Mouse (Mus musculus): Measurements from ENCODE around the gene Hpd. TPM values are rescaled to one million over a fixed set of nuclear protein-coding genes. Genes with fewer than 3 reads are reported as not detected.

Gene Hpd
- polyA plus RNA-seq, 1 experiment from 2014 or later = not detected

GRCm38 (mm10) chr5:123129170-123129757 lies 53.3 kb downstream of the Hpd start:
- H3K9ac ChIP-seq = 0 out of 2 replicates have a peak overlapping the region, but pooled peaks have one; percentile 22
- H3K4me1 ChIP-seq (replicated peaks) = peaks cover 35% of the 10 kb centered on the region
- no peaks in the 10 kb centered on the region for H3K27me3 ChIP-seq
- no peak overlapping the region for H3K27ac ChIP-seq (replicated peaks)
- 86% methylated on average over 10 of the region's 10 CpGs for WGBS
- H3K36me3 ChIP-seq = peaks cover 62% of the 10 kb centered on the region
- ATAC-seq (ENCODE audit: low read depth) = no peak
- H3K9me3 ChIP-seq = no peaks in the 10 kb centered on the region
- H3K4me2 ChIP-seq = no peak overlapping the region
- H3K4me3 ChIP-seq = no peak overlapping the region

GRCm38 (mm10) chr5:123128426-123129169 lies 53.9 kb downstream of the Hpd start:
- no peaks in the 10 kb centered on the region for H3K9me3 ChIP-seq
- no peaks in the 10 kb centered on the region for H3K27me3 ChIP-seq
- H3K4me2 ChIP-seq = no peak overlapping the region
- no peak overlapping the region for H3K4me3 ChIP-seq
- 0 out of 2 replicates have a peak overlapping the region, but pooled peaks have one; percentile 22 for H3K9ac ChIP-seq
- H3K4me1 ChIP-seq (replicated peaks) = peaks cover 28% of the 10 kb centered on the region
- H3K36me3 ChIP-seq = peaks cover 61% of the 10 kb centered on the region
- H3K27ac ChIP-seq (replicated peaks) = no peak overlapping the region
- WGBS = 67% methylated on average over 10 of the region's 10 CpGs
- no peak for ATAC-seq (ENCODE audit: low read depth)

GRCm38 (mm10) chr5:123127031-123127430 lies 55.5 kb downstream of the Hpd start:
- H3K9me3 ChIP-seq = no peaks in the 10 kb centered on the region
- 76% methylated on average over 6 of the region's 6 CpGs for WGBS
- H3K4me1 ChIP-seq (replicated peaks) = peaks cover 13% of the 10 kb centered on the region
- ATAC-seq (ENCODE audit: low read depth) = no peak
- H3K9ac ChIP-seq = no peak overlapping the region
- H3K27me3 ChIP-seq = no peaks in the 10 kb centered on the region
- H3K27ac ChIP-seq (replicated peaks) = no peak overlapping the region
- no peak overlapping the region for H3K4me3 ChIP-seq
- H3K4me2 ChIP-seq = no peak overlapping the region
- peaks cover 75% of the 10 kb centered on the region for H3K36me3 ChIP-seq

GRCm38 (mm10) chr5:123125638-123126406 lies 56.7 kb downstream of the Hpd start:
- no peaks in the 10 kb centered on the region for H3K27me3 ChIP-seq
- peaks cover 7% of the 10 kb centered on the region; the same call in 1 of the 2 replicates for H3K4me1 ChIP-seq (replicated peaks)
- H3K9me3 ChIP-seq = no peaks in the 10 kb centered on the region
- H3K27ac ChIP-seq (replicated peaks) = no peak overlapping the region
- WGBS = 88% methylated on average over 18 of the region's 18 CpGs
- no peak overlapping the region for H3K4me2 ChIP-seq
- H3K36me3 ChIP-seq = peaks cover 73% of the 10 kb centered on the region
- no peak overlapping the region for H3K9ac ChIP-seq
- no peak for ATAC-seq (ENCODE audit: low read depth)
- no peak overlapping the region for H3K4me3 ChIP-seq

GRCm38 (mm10) chr5:123125105-123125504 lies 57.4 kb downstream of the Hpd start:
- Histone ChIP-seq H3K9ac (no peak overlapping the region), H3K27me3 (no peaks in the 10 kb centered on the region), H3K4me3 (no peak overlapping the region), H3K4me2 (no peak overlapping the region), H3K9me3 (no peaks in the 10 kb centered on the region), H3K4me1 (replicated peaks) (peaks cover 10% of the 10 kb centered on the region; the same call in 1 of the 2 replicates), H3K36me3 (peaks cover 65% of the 10 kb centered on the region), H3K27ac (replicated peaks) (no peak overlapping the region)
- no peak for ATAC-seq (ENCODE audit: low read depth)
- 87% methylated on average over 6 of the region's 6 CpGs for WGBS

- Histone ChIP-seq H3K4me2 (no peak overlapping the region), H3K4me3 (no peak overlapping the region), H3K4me1 (replicated peaks) (peaks cover 6% of the 10 kb centered on the region; the same call in 1 of the 2 replicates), H3K27me3 (no peaks in the 10 kb centered on the region), H3K9ac (no peak overlapping the region), H3K9me3 (no peaks in the 10 kb centered on the region), H3K36me3 (peaks cover 40% of the 10 kb centered on the region), H3K27ac (replicated peaks) (no peak overlapping the region)
- 93% methylated on average over 4 of the region's 4 CpGs for WGBS
- ATAC-seq (ENCODE audit: low read depth) = no peak
Measured at GRCm38 (mm10) chr5:123122181-123122580, 60.3 kb downstream of the Hpd start.

Other genes starting within 250 kb of the Hpd start
- 91.7 and 95.0 TPM in 2 replicates for gene Kdm2b, start 192.9 kb downstream of the Hpd start, polyA plus RNA-seq (2015; fragmentation: Nextera tagmentation; extraction: Ambion mirVana)
- gene Orai1, start 167.7 kb downstream of the Hpd start, polyA plus RNA-seq (2015; fragmentation: Nextera tagmentation; extraction: Ambion mirVana) = 12.9 and 13.1 TPM in 2 replicates
- gene Morn3, start 135.7 kb downstream of the Hpd start, polyA plus RNA-seq (2015; fragmentation: Nextera tagmentation; extraction: Ambion mirVana) = 0.67 and 1.0 TPM in 2 replicates
- gene Tmem120b, start 114.3 kb downstream of the Hpd start, polyA plus RNA-seq (2015; fragmentation: Nextera tagmentation; extraction: Ambion mirVana) = 18.2 and 20.5 TPM in 2 replicates
- 4.2 and 4.4 TPM in 2 replicates for gene Rhof, start 50.0 kb downstream of the Hpd start, polyA plus RNA-seq (2015; fragmentation: Nextera tagmentation; extraction: Ambion mirVana)
- gene Setd1b, start 40.5 kb downstream of the Hpd start, polyA plus RNA-seq (2015; fragmentation: Nextera tagmentation; extraction: Ambion mirVana) = 11.5 and 13.1 TPM in 2 replicates
- gene Psmd9, start 13.3 kb downstream of the Hpd start, polyA plus RNA-seq (2015; fragmentation: Nextera tagmentation; extraction: Ambion mirVana) = 66.9 and 67.9 TPM in 2 replicates
- gene Wdr66, start 69.4 kb upstream of the Hpd start, polyA plus RNA-seq (2015; fragmentation: Nextera tagmentation; extraction: Ambion mirVana) = 1.8 and 2.4 TPM in 2 replicates
- 47.4 and 52.6 TPM in 2 replicates for gene Bcl7a, start 161.1 kb upstream of the Hpd start, polyA plus RNA-seq (2015; fragmentation: Nextera tagmentation; extraction: Ambion mirVana)
- 23.5 and 28.4 TPM in 2 replicates for gene Mlxip, start 212.1 kb upstream of the Hpd start, polyA plus RNA-seq (2015; fragmentation: Nextera tagmentation; extraction: Ambion mirVana)

All from neural tube, embryonic 13.5 days (tissue).